Mouse (Mus musculus): ENCODE data around the gene Ppt1. TPM values are rescaled to one million over a fixed set of nuclear protein-coding genes. Genes with fewer than 3 reads are reported as not detected.

Ppt1 gene
- total RNA-seq, 1 experiment from 2014 or later = 73.6 TPM

GRCm38 (mm10) chr4:122857909-122858308, 21.9 kb downstream of the Ppt1 start:
- ATAC-seq (replicated peaks in 1 of 2; ENCODE audit: insufficient read depth in 1 of 2, low FRiP score in 2 of 2, low TSS enrichment in 1 of 2, low read depth in 1 of 2, poor library complexity in 2 of 2, severe bottlenecking in 2 of 2) = peak in 1 of 2 experiments; percentile 38; a peak in 1 of 4 replicates

- ATAC-seq (replicated peaks in 1 of 2; ENCODE audit: insufficient read depth in 1 of 2, low FRiP score in 2 of 2, low TSS enrichment in 1 of 2, low read depth in 1 of 2, poor library complexity in 2 of 2, severe bottlenecking in 2 of 2) = no peak
Measured at GRCm38 (mm10) chr4:122859096-122859674, 23.1 kb downstream of the Ppt1 start.

- no peak for ATAC-seq (replicated peaks in 1 of 2; ENCODE audit: insufficient read depth in 1 of 2, low FRiP score in 2 of 2, low TSS enrichment in 1 of 2, low read depth in 1 of 2, poor library complexity in 2 of 2, severe bottlenecking in 2 of 2)
Measured at GRCm38 (mm10) chr4:122861836-122862235, 25.8 kb downstream of the Ppt1 start.

GRCm38 (mm10) chr4:122868041-122868440, 32.0 kb downstream of the Ppt1 start:
- no peak for ATAC-seq (replicated peaks in 1 of 2; ENCODE audit: insufficient read depth in 1 of 2, low FRiP score in 2 of 2, low TSS enrichment in 1 of 2, low read depth in 1 of 2, poor library complexity in 2 of 2, severe bottlenecking in 2 of 2)

GRCm38 (mm10) chr4:122870027-122870426, 34.0 kb downstream of the Ppt1 start:
- ATAC-seq (replicated peaks in 1 of 2; ENCODE audit: insufficient read depth in 1 of 2, low FRiP score in 2 of 2, low TSS enrichment in 1 of 2, low read depth in 1 of 2, poor library complexity in 2 of 2, severe bottlenecking in 2 of 2) = no peak

- no peak for ATAC-seq (replicated peaks in 1 of 2; ENCODE audit: insufficient read depth in 1 of 2, low FRiP score in 2 of 2, low TSS enrichment in 1 of 2, low read depth in 1 of 2, poor library complexity in 2 of 2, severe bottlenecking in 2 of 2)
Measured at GRCm38 (mm10) chr4:122870741-122871140, 34.7 kb downstream of the Ppt1 start.

GRCm38 (mm10) chr4:122871269-122871668, 35.2 kb downstream of the Ppt1 start:
- ATAC-seq (replicated peaks in 1 of 2; ENCODE audit: insufficient read depth in 1 of 2, low FRiP score in 2 of 2, low TSS enrichment in 1 of 2, low read depth in 1 of 2, poor library complexity in 2 of 2, severe bottlenecking in 2 of 2) = no peak

- ATAC-seq (replicated peaks in 1 of 2; ENCODE audit: insufficient read depth in 1 of 2, low FRiP score in 2 of 2, low TSS enrichment in 1 of 2, low read depth in 1 of 2, poor library complexity in 2 of 2, severe bottlenecking in 2 of 2) = peak; percentile 86
Measured at GRCm38 (mm10) chr4:122871989-122872388, 35.9 kb downstream of the Ppt1 start.

- peak; percentile 8 to 16; a peak in 1 of 4 replicates for ATAC-seq (replicated peaks in 1 of 2; ENCODE audit: insufficient read depth in 1 of 2, low FRiP score in 2 of 2, low TSS enrichment in 1 of 2, low read depth in 1 of 2, poor library complexity in 2 of 2, severe bottlenecking in 2 of 2)
Measured at GRCm38 (mm10) chr4:122873003-122873402, 37.0 kb downstream of the Ppt1 start.

GRCm38 (mm10) chr4:122873512-122873911, 37.5 kb downstream of the Ppt1 start:
- no peak for ATAC-seq (replicated peaks in 1 of 2; ENCODE audit: insufficient read depth in 1 of 2, low FRiP score in 2 of 2, low TSS enrichment in 1 of 2, low read depth in 1 of 2, poor library complexity in 2 of 2, severe bottlenecking in 2 of 2)

GRCm38 (mm10) chr4:122878333-122879070, 42.5 kb downstream of the Ppt1 start:
- ATAC-seq (replicated peaks in 1 of 2; ENCODE audit: insufficient read depth in 1 of 2, low FRiP score in 2 of 2, low TSS enrichment in 1 of 2, low read depth in 1 of 2, poor library complexity in 2 of 2, severe bottlenecking in 2 of 2) = peak; percentile 38 to 48; a peak in 2 of 4 replicates

GRCm38 (mm10) chr4:122882544-122882943, 46.5 kb downstream of the Ppt1 start:
- no peak for ATAC-seq (replicated peaks in 1 of 2; ENCODE audit: insufficient read depth in 1 of 2, low FRiP score in 2 of 2, low TSS enrichment in 1 of 2, low read depth in 1 of 2, poor library complexity in 2 of 2, severe bottlenecking in 2 of 2)

- ATAC-seq (replicated peaks in 1 of 2; ENCODE audit: insufficient read depth in 1 of 2, low FRiP score in 2 of 2, low TSS enrichment in 1 of 2, low read depth in 1 of 2, poor library complexity in 2 of 2, severe bottlenecking in 2 of 2) = no peak
Measured at GRCm38 (mm10) chr4:122883294-122883693, 47.3 kb downstream of the Ppt1 start.

GRCm38 (mm10) chr4:122884051-122884450, 48.0 kb downstream of the Ppt1 start:
- ATAC-seq (replicated peaks in 1 of 2; ENCODE audit: insufficient read depth in 1 of 2, low FRiP score in 2 of 2, low TSS enrichment in 1 of 2, low read depth in 1 of 2, poor library complexity in 2 of 2, severe bottlenecking in 2 of 2) = no peak

GRCm38 (mm10) chr4:122884481-122885340, 48.7 kb downstream of the Ppt1 start:
- ATAC-seq (replicated peaks in 1 of 2; ENCODE audit: insufficient read depth in 1 of 2, low FRiP score in 2 of 2, low TSS enrichment in 1 of 2, low read depth in 1 of 2, poor library complexity in 2 of 2, severe bottlenecking in 2 of 2) = peak in 1 of 2 experiments; percentile 5; a peak in 1 of 4 replicates

GRCm38 (mm10) chr4:122885768-122886578, 49.9 kb downstream of the Ppt1 start, which contains the start of gene Cap1:
Gene Cap1, minus strand, starts transcription at chr4:122886056.
- ATAC-seq (replicated peaks in 1 of 2; ENCODE audit: insufficient read depth in 1 of 2, low FRiP score in 2 of 2, low TSS enrichment in 1 of 2, low read depth in 1 of 2, poor library complexity in 2 of 2, severe bottlenecking in 2 of 2) = peak; percentile 79 to 82

Data from hematopoietic stem cell, adult 5-6 weeks (primary cell).